ENCODE assay signal across 10 mouse cellular contexts in the genomic region with DNA sequence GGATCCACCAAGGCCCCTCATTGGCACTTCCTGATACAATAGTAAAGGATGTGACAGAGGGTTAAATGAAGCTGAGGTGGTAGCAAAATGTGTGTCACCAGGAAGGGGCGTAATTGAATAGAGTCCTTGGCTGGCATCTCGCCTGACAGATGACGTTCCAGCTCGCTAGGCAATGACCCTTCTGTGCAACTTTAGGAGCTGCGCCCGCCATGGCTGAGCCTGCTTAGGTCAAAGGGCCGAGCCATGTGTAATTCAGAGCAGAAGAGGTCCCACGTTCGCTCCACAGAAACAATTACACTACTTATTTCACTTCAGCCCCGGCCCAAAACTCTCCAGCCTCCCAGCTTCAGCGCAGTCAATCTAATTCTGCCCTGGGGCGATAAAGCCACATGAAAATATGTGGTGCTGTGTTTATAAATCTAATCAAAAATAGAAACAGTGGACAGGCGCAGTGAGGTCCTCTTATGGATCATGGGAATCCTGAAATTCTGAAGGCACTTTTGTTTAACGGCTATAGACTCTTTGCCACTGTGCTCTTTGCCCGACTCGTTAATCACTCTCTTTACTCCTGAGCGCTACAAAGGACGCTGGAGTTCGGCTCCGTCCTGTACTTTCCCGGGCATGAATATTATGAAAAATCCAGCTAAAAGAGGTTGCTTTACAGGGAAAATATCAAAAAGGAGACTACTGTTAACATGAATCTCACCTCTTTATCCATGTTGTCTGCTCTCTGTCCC.
A peak's percentile ranks its signal among the peaks of the same experiment; 100 is the strongest.
DNase-seq lines count a peak whose midpoint lies in the region; ATAC-seq lines count a peak whose summit lies in the region.
"Had no signal": no experiment of that assay in that cellular context is flagged by ENCODE, and none has a peak within 500 bp of the region (broad histone marks: within the 10 kb centered on the region; RNA-seq: fewer than 3 reads in every experiment).

No protein-coding gene starts in this region.

- H3K4me2 ChIP-seq in embryonic facial prominence, embryonic 15.5 days (replicated peaks), result peak overlapping the region; percentile 47
- H3K4me2 ChIP-seq in hindbrain, embryonic 16.5 days (ENCODE audit: low read length), result peak overlapping the region; percentile 46

- intact Hi-C loops in gastrocnemius, postnatal 14 days (cut with DNase I; ENCODE audit: low total_unique reads), result no loop called here

- H3K9ac ChIP-seq in embryonic facial prominence, embryonic 15.5 days, result no peak overlapping the region
- H3K9ac ChIP-seq in hindbrain, embryonic 16.5 days (ENCODE audit: low read depth, low read length), result peak overlapping the region; percentile 17; the same call in 1 of the 2 replicates

- peak overlapping the region; percentile 14 for H3K4me3 ChIP-seq in megakaryocyte, embryonic 14.5 days (replicated peaks)
- H3K4me3 ChIP-seq in embryonic facial prominence, embryonic 15.5 days (replicated peaks), result peak overlapping the region; percentile 24
- peak overlapping the region; percentile 14; the same call in 1 of the 2 replicates for H3K4me3 ChIP-seq in hindbrain, embryonic 16.5 days (ENCODE audit: low read length)

- peaks cover 39% of the 10 kb centered on the region for H3K9me3 ChIP-seq in megakaryocyte, embryonic 14.5 days
- no peaks in the 10 kb centered on the region for H3K9me3 ChIP-seq in embryonic facial prominence, embryonic 15.5 days (replicated peaks)
- no peaks in the 10 kb centered on the region for H3K9me3 ChIP-seq in hindbrain, embryonic 16.5 days (ENCODE audit: control insufficient read depth, low read length)

- no peaks in the 10 kb centered on the region for H3K27me3 ChIP-seq in megakaryocyte, embryonic 14.5 days (replicated peaks)
- no peaks in the 10 kb centered on the region for H3K27me3 ChIP-seq in embryonic facial prominence, embryonic 15.5 days
- no peaks in the 10 kb centered on the region for H3K27me3 ChIP-seq in hindbrain, embryonic 16.5 days (replicated peaks; ENCODE audit: control insufficient read depth, insufficient read depth, low read length)

- ATAC-seq in megakaryocyte, adult 5-6 weeks (ENCODE audit: poor library complexity, severe bottlenecking), result no peak
- ATAC-seq in embryonic facial prominence, embryonic 15.5 days (ENCODE audit: insufficient number of reproducible peaks, low FRiP score, low TSS enrichment, low read depth), result no peak
- ATAC-seq in hindbrain, embryonic 16.5 days, result no peak; the same call in 1 of the 2 replicates

- H3K4me1 ChIP-seq in megakaryocyte, embryonic 14.5 days, result peaks cover 3% of the 10 kb centered on the region; the same call in 1 of the 2 replicates
- peaks cover 11% of the 10 kb centered on the region for H3K4me1 ChIP-seq in embryonic facial prominence, embryonic 15.5 days
- no peaks in the 10 kb centered on the region for H3K4me1 ChIP-seq in hindbrain, embryonic 16.5 days (ENCODE audit: control insufficient read depth, insufficient read depth, low read depth, low read length)

- no peak overlapping the region for H3K27ac ChIP-seq in embryonic facial prominence, embryonic 15.5 days (replicated peaks)
- H3K27ac ChIP-seq in hindbrain, embryonic 16.5 days (ENCODE audit: low read depth, low read length), result no peak overlapping the region

- WGBS in embryonic facial prominence, embryonic 15.5 days, result 26% methylated on average over 21 of the region's 21 CpGs
- 27% methylated on average over 21 of the region's 21 CpGs for WGBS in hindbrain, embryonic 16.5 days

- peak; percentile 47 for DNase-seq in retina, embryonic 14.5 days (ENCODE audit: low spot score)
- DNase-seq in spleen, postnatal 36 days (ENCODE audit: low spot score in 2 of 2), result no peak
- no peak for DNase-seq in spleen, adult 18-20 months
- no peak for DNase-seq in gastrocnemius, postnatal 14 days
- DNase-seq: cerebellum, adult 9-10 months; thymus, postnatal 4 days had no signal

- H3K36me3 ChIP-seq in megakaryocyte, embryonic 14.5 days (replicated peaks; ENCODE audit: low read length), result no peaks in the 10 kb centered on the region
- H3K36me3 ChIP-seq in embryonic facial prominence, embryonic 15.5 days, result no peaks in the 10 kb centered on the region
- H3K36me3 ChIP-seq in hindbrain, embryonic 16.5 days (ENCODE audit: control insufficient read depth, insufficient read depth, low read length), result no peaks in the 10 kb centered on the region
